Mouse (Mus musculus) lung, postnatal 10 days (tissue): ENCODE measurements around the gene Olfr1444.

Source experiments
- DNase-seq: peaks from one replicate; pipeline ENCODE4 v3.0.0; 2021

Olfr1444 gene

GRCm38 (mm10) chr19:12856983-12857382 is at the start of gene Olfr1444:
Gene Olfr1444 (plus strand): TSS chr19:12857283.
- no peak for DNase-seq

GRCm38 (mm10) chr19:12812644-12813364 is 44.3 kb upstream of the Olfr1444 start:
- DNase-seq: no peak

GRCm38 (mm10) chr19:12813883-12814282 is 43.2 kb upstream of the Olfr1444 start:
- DNase-seq: no peak

GRCm38 (mm10) chr19:12818507-12818906 is 38.6 kb upstream of the Olfr1444 start:
- DNase-seq: no peak

GRCm38 (mm10) chr19:12820383-12820782 is 36.7 kb upstream of the Olfr1444 start:
- DNase-seq: peak; percentile 32

GRCm38 (mm10) chr19:12824549-12824948 is 32.5 kb upstream of the Olfr1444 start:
- no peak for DNase-seq

GRCm38 (mm10) chr19:12830823-12831430 is 26.2 kb upstream of the Olfr1444 start:
- no peak for DNase-seq

GRCm38 (mm10) chr19:12831559-12831958 is 25.5 kb upstream of the Olfr1444 start:
- DNase-seq: no peak

GRCm38 (mm10) chr19:12833625-12834024 is 23.5 kb upstream of the Olfr1444 start:
- no peak for DNase-seq

GRCm38 (mm10) chr19:12838507-12838906 is 18.6 kb upstream of the Olfr1444 start:
- no peak for DNase-seq

GRCm38 (mm10) chr19:12846382-12846781 is 10.7 kb upstream of the Olfr1444 start, which contains the start of gene Gm5244:
Gene Gm5244 (plus strand): TSS chr19:12846682.
- no peak for DNase-seq

GRCm38 (mm10) chr19:12883555-12883954 is 26.5 kb downstream of the Olfr1444 start, which contains the start of gene Olfr1445:
Gene Olfr1445 (plus strand): TSS chr19:12883855.
- no peak for DNase-seq

GRCm38 (mm10) chr19:12893424-12893823 is 36.3 kb downstream of the Olfr1444 start, which contains the start of gene Olfr1446:
Gene Olfr1446 (minus strand): TSS chr19:12893524.
- no peak for DNase-seq

GRCm38 (mm10) chr19:12903643-12904042 is 46.6 kb downstream of the Olfr1444 start, which contains the start of gene Olfr1447:
Gene Olfr1447 (minus strand): TSS chr19:12903743.
- DNase-seq: no peak
